Mouse (Mus musculus) midbrain, embryonic 12.5 days (tissue): ENCODE data around the gene Uba52. TPM values are rescaled to one million over a fixed set of nuclear protein-coding genes. Genes with fewer than 3 reads are reported as not detected.

ENCODE experiments used
- ATAC-seq: fragments of 200-750 bp; cut with Nextera tagmentation; 2 replicates; pipeline ENCODE4 v1.8.0; 2017; ENCODE audit warnings: low read depth, moderate TSS enrichment, moderate library complexity; ENCODE audit not compliant: low FRiP score
- H3K27ac ChIP-seq: fragments of 300-500 bp; sonication (generic); replicated peaks from 2 replicates; pipeline ENCODE4 v1.5.1; 2016; ENCODE audit warnings: mild to moderate bottlenecking
- H3K27me3 ChIP-seq: fragments of 300-500 bp; sonication (generic); 2 replicates; pipeline ENCODE4 v1.6.1; 2016; ENCODE audit warnings: mild to moderate bottlenecking
- H3K36me3 ChIP-seq: fragments of 300-500 bp; sonication (generic); 2 replicates; pipeline ENCODE4 v1.6.1; 2016
- H3K4me1 ChIP-seq: fragments of 300-500 bp; sonication (generic); 2 replicates; pipeline ENCODE4 v1.6.1; 2016
- H3K4me2 ChIP-seq: fragments of 300-500 bp; sonication (generic); replicated peaks from 2 replicates; pipeline ENCODE4 v1.6.1; 2016; ENCODE audit warnings: mild to moderate bottlenecking, moderate library complexity
- H3K4me3 ChIP-seq: fragments of 300-500 bp; sonication (generic); 2 replicates; pipeline ENCODE4 v1.5.1; 2016; ENCODE audit warnings: mild to moderate bottlenecking
- H3K9ac ChIP-seq: fragments of 300-500 bp; sonication (generic); replicated peaks from 2 replicates; pipeline ENCODE4 v1.6.1; 2016; ENCODE audit warnings: mild to moderate bottlenecking, moderate library complexity
- H3K9me3 ChIP-seq: fragments of 300-500 bp; sonication (generic); 2 replicates; pipeline ENCODE4 v1.6.1; 2016; ENCODE audit warnings: mild to moderate bottlenecking
- WGBS: fragments of 180-500 bp; shearing (Covaris S2); methylation state at CpG from one replicate; pipeline ENCODE4 v1.1.7; 2016; 5-methylcytosine and 5-hydroxymethylcytosine counted together
- polyA plus RNA-seq: library from polyadenylated mRNA; unstranded; fragments of >200 nt; fragmentation: Nextera tagmentation; extraction: Ambion mirVana; gene quantifications from 2 replicates; pipeline ENCODE4 v1.2.1, GENCODE M21; 2016

Gene Uba52
- polyA plus RNA-seq, 1 experiment from 2014 or later = 748 TPM

DNA sequence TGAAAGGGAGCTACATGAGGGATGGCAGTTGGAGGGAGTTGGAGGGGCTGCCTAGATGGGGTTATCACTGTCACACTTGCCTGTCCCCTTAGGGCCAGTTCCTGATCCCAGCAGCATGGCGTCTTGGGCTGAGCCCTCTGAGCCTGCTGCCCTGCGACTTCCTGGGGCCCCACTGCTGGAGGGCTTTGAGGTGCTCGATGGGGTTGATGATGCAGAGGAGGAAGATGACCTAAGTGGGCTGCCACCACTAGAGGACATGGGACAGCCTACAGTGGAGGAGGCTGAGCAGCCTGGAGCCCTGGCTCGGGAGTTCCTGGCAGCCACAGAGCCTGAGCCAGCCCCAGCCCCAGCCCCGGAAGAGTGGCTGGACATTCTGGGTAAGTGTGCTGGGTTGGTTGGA lies 18.7 kb upstream of the Uba52 start:
- no peak overlapping the region for H3K9ac ChIP-seq
- no peak overlapping the region for H3K4me3 ChIP-seq
- H3K36me3 ChIP-seq = peaks cover 49% of the 10 kb centered on the region
- no peaks in the 10 kb centered on the region for H3K9me3 ChIP-seq
- no peaks in the 10 kb centered on the region for H3K27me3 ChIP-seq
- H3K4me1 ChIP-seq = peaks cover 23% of the 10 kb centered on the region
- no peak for ATAC-seq
- WGBS = 88% methylated on average over 5 of the region's 5 CpGs
- no peak overlapping the region for H3K27ac ChIP-seq
- no peak overlapping the region for H3K4me2 ChIP-seq

DNA sequence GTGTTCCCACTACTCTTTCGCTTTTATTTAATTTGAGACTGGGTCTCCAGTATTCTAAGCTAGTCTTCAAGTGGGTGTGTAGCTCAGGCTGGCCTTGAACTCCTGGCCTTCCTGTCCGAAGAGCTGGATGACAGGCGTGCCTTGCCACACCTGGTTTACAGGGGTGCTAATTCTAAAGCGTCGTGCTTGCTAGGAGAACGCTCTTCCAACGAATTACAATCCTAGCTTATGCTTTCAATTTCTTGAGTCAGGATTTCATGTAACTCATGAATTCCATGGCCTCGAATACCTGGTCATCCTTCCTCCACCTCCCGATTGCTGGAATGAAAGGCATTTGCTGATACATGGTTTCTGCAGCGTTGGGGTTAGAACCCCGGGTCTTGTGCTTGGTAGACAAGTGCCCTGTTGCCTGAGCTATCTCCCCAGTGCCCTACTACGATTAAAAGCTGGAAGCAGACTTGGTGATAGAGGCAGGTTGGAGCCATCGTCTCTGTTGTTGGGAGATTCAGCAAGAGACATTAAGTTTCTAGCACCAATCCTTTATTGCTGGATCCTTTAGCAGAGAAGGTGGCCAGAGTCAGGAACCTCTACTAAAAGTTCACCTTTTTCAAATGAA lies 17.7 kb upstream of the Uba52 start:
- Histone ChIP-seq H3K27me3 (no peaks in the 10 kb centered on the region), H3K9ac (peak overlapping the region; percentile 93), H3K27ac (peak overlapping the region; percentile 91), H3K36me3 (peaks cover 39% of the 10 kb centered on the region), H3K4me3 (peak overlapping the region; percentile 84), H3K4me2 (peak overlapping the region; percentile 65), H3K9me3 (no peaks in the 10 kb centered on the region), H3K4me1 (peaks cover 26% of the 10 kb centered on the region)
- ATAC-seq = no peak
- WGBS = 38% methylated on average over 13 of the region's 13 CpGs

DNA sequence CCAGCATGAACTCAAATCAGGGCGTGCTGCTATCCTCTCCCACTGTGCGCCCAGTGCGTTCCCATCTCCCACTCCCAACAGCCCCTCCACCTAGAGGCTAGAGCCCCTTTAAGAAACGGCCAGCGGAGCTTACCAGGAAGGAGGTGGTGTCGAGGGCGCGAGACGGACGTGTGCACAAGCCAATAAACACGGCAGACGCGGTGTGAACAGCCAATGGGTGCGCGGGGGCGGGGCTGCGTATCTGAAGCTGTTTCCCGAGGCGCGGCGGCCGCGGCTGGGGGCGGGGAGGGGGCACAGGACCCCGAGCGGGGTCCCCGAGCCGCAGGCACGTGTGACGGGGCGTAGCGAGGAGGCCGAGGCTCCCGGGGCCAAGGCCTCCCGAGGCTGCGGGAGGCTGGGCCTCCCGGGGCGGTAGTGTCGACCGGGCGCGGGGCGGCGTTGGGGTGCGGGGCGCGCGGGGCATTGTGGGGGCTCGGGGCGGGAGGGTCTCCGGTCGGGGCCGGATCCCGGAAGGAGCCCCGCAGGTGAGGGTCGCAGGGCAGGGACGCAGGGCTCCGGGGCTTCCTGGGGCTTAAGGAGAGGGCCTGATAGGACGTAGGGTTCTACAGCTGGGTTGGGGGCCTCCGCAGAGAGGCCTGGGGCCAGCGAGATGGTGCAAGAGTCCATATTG lies 17.0 kb upstream of the Uba52 start, which contains the start of the genes Fkbp8 and Kxd1:
Gene Fkbp8 (plus strand): TSS at position 213 of the 670 bp plus-strand sequence.
Gene Kxd1 (minus strand): TSS at position 445 of the 670 bp plus-strand sequence.
- peaks cover 32% of the 10 kb centered on the region for H3K36me3 ChIP-seq
- H3K4me2 ChIP-seq = peak within 1 kb of the TSS; percentile 65
- peak within 1 kb of the TSS; percentile 93 for H3K9ac ChIP-seq
- peak; percentile 94 for ATAC-seq
- H3K9me3 ChIP-seq = no peaks in the 10 kb centered on the region
- under 1% methylated on average over 41 of the region's 61 CpGs for WGBS
- H3K27me3 ChIP-seq = no peaks in the 10 kb centered on the region
- H3K4me3 ChIP-seq = peak within 1 kb of the TSS; percentile 84
- H3K4me1 ChIP-seq = peaks cover 27% of the 10 kb centered on the region
- peak within 1 kb of the TSS; percentile 91 for H3K27ac ChIP-seq

DNA sequence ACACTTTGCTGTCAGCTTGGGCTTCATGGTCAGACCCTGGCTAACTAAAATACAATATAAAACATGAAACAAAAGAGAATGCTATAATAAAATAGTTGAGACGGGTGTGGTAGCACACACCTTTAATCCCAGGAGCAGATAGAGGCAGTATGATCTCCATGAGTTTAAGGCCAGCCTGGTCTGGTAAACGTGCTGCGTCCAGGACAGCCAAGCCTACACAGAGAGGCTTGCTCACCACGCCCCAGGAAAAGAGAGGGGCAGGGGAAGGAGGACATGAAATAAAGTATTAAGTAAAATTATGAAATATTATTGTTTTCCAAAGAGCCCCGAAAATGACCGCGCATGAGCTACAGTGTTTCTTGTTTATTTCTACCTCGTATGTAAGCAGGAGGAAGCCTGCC lies 16.5 kb upstream of the Uba52 start:
- no peak for ATAC-seq

DNA sequence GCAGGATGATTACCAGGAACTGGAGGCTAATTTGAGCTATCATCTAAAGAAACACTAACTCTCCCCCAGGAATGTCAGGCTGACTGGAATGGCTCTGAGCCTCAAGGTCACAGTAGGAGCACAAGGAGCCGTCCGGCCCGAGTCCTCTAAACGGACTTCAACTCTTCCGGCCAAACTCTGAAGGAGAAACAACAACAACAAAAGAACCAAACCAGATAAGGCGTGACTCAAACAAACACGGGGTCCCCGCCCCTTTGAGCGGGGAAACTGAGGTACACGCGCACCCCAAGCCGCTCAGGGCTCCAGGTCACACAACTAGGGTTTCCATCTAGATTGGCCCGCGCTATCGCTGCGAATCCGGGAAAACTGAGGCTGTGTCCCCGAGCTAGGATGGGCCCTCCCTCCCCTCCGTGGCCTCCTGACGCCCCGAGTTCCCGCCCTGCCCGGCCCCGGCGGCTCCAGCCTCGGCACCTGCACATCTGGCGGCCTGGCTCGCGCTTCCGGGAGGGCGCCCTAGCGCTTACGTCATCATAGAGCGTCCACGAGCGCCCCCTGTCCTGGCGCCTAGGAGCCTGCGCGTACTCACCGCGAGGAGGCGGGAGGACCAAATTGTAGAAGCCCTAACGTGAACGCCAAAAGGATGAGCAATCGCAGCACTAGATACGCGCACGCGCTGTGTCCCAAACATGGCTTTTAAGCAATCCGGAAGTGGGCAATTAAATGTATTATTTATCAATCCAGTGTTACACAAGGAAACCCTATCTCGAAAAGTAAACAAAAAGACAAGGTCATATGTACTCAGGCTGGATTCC lies 12.2 kb upstream of the Uba52 start:
- Histone ChIP-seq H3K9ac (peak overlapping the region; percentile 87), H3K4me3 (peak overlapping the region; percentile 78), H3K36me3 (peaks cover 18% of the 10 kb centered on the region), H3K4me1 (peaks cover 21% of the 10 kb centered on the region), H3K9me3 (no peaks in the 10 kb centered on the region), H3K27me3 (no peaks in the 10 kb centered on the region), H3K27ac (peak overlapping the region; percentile 83), H3K4me2 (peak overlapping the region; percentile 67)
- WGBS = under 1% methylated on average over 51 of the region's 51 CpGs
- ATAC-seq = peak; percentile 83

More for the DNA sequence above, 16.5 kb upstream of the Uba52 start:
- Histone ChIP-seq H3K4me2 (peak overlapping the region; percentile 65), H3K4me1 (peaks cover 31% of the 10 kb centered on the region), H3K27me3 (no peaks in the 10 kb centered on the region), H3K27ac (peak overlapping the region; percentile 91; the same call in 1 of the 2 replicates), H3K9ac (peak overlapping the region; percentile 93), H3K36me3 (peaks cover 27% of the 10 kb centered on the region), H3K4me3 (peak overlapping the region; percentile 84), H3K9me3 (no peaks in the 10 kb centered on the region)
- 5% methylated on average over 8 of the region's 8 CpGs for WGBS

DNA sequence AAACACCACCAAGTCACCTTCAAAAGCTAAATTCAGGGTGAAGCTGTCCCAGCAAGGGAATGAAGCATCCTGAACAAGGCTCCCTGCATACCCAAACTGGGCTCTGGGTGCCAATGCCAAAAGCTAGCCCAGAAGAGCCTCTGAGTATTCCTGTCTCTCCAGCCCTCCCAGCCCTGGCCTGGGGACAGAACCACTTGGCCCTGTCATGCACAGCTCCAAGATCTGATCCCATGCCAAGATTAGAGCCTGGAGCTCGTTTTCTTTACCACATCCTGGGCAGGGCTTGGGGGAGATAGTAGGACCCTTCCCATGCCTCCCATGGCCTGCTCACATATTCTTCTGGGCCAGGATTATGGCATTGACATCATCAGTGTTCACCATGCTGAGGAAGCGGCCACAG lies 9.0 kb upstream of the Uba52 start:
- Histone ChIP-seq H3K27ac (no peak overlapping the region), H3K4me1 (peaks cover 12% of the 10 kb centered on the region), H3K4me3 (no peak overlapping the region), H3K9ac (no peak overlapping the region), H3K27me3 (no peaks in the 10 kb centered on the region), H3K9me3 (no peaks in the 10 kb centered on the region), H3K4me2 (no peak overlapping the region), H3K36me3 (peaks cover 29% of the 10 kb centered on the region)
- no peak for ATAC-seq
- 76% methylated on average over 2 of the region's 2 CpGs for WGBS

DNA sequence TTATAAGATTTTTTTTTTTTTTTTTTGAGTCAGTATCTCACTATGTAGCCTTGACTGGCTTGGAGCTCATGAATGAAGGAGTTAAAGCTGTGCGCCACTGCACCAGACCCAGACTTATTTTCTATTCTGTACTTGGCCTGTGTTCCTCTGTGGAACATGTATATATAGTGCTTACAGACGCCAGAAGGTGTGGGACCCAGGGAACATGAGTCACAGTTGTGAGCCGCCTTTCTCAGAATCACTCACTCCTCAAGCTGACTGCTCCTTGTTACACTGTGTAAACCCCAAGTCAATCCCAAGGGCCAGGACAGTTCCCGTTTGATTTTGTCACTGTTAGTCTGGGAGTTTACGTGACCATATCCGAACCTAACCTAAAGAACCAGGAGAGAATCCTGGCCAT lies 8.4 kb upstream of the Uba52 start:
- no peak overlapping the region for H3K4me2 ChIP-seq
- WGBS = 94% methylated on average over 6 of the region's 6 CpGs
- H3K27ac ChIP-seq = no peak overlapping the region
- H3K9ac ChIP-seq = no peak overlapping the region
- no peaks in the 10 kb centered on the region for H3K27me3 ChIP-seq
- no peak overlapping the region for H3K4me3 ChIP-seq
- no peaks in the 10 kb centered on the region for H3K9me3 ChIP-seq
- ATAC-seq = no peak
- peaks cover 12% of the 10 kb centered on the region for H3K4me1 ChIP-seq
- peaks cover 33% of the 10 kb centered on the region for H3K36me3 ChIP-seq

DNA sequence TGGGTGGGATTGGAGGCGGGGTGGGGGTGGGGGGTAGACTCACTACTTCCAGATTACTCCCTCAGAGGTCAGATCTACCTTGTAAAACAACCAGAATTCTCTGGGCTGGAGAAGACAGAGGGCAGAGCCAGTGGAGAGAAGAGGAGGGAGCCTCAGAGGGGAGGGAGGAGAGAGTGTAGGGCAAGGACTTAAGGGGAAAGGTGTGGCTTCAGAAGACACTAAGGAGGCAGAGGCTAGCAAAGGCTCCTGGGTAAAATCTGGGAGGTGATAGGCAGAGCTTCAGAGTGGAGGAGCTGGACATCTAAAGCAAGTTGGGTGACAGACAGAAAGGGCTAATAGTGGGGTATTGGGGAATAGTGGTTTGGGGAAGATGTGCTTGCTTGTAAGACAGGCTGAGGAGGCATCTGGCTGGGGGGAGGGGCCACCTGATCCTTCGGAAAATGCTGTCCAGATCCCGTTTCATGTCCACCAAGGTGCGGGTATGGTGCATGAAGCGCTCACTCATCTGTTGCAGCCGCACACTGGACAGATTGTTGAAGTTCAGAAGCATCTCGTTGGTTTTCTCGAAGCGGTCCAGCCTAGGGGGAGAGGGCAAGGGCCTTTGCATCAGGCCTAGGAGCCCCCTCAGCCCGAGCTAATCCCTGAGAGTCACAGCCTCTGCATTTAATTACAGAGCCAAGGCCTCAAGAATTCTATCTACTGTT lies 7.5 kb upstream of the Uba52 start:
- Histone ChIP-seq H3K4me3 (no peak overlapping the region), H3K9me3 (no peaks in the 10 kb centered on the region), H3K4me1 (peaks cover 9% of the 10 kb centered on the region), H3K36me3 (peaks cover 40% of the 10 kb centered on the region), H3K9ac (no peak overlapping the region), H3K4me2 (no peak overlapping the region), H3K27ac (no peak overlapping the region), H3K27me3 (no peaks in the 10 kb centered on the region)
- WGBS = 66% methylated on average over 10 of the region's 10 CpGs
- ATAC-seq = no peak

DNA sequence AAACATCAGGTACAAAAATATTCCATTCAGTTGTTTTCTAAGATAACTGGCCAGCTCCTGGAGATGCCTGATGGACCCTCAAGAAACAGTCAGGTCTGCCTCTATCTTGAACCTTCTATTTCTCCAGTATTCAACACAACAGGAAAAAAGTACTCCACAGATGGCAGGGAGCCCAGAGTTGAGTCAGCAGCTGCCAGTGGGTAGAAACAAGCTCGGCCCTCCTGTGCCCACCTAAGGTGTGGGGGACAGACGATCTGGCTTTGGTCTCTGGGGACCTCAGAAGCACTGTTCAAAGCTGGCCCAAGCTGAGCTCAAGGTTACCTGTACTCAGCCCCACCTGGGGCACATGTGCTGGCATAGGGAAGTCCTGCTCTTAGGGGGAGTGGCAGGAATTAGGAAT lies 2.8 kb upstream of the Uba52 start:
- Histone ChIP-seq H3K36me3 (peaks cover 45% of the 10 kb centered on the region), H3K4me1 (peaks cover 18% of the 10 kb centered on the region), H3K27me3 (no peaks in the 10 kb centered on the region), H3K9ac (no peak overlapping the region), H3K4me3 (no peak overlapping the region), H3K9me3 (no peaks in the 10 kb centered on the region), H3K4me2 (no peak overlapping the region), H3K27ac (no peak overlapping the region)
- ATAC-seq = no peak
- WGBS = 83% methylated on average over 2 of the region's 2 CpGs

DNA sequence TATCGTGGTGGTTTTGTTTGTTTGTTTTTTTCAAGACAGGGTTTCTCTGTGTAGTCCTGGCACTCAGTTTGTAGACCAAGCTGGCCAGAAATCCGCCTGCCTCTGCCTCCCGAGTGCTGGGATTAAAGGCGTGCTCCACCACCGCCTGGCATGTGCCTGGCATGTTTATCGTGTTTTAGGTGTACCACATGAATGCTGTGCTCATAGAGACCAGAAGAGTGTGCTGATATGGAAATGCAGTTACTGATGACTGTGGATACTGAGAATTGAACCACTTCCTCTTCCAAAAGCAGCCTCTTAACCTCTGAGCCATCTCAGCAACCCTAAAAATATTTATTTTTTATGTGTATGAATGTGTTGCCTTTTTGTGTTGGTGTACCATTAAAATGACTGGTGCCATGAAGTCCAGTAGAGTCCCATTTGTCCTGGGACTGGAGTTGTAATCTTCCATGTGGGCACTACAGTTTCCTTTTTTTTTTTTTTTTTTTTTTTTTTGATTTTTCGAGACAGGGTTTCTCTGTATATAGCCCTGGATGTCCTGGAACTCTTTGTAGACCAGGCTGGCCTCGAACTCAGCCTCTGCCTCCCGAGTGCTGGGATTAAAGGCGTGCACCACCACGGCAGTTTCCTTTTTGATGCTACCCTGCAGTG lies 1.8 kb upstream of the Uba52 start:
- H3K9ac ChIP-seq = no peak overlapping the region
- H3K4me1 ChIP-seq = peaks cover 19% of the 10 kb centered on the region
- H3K27ac ChIP-seq = no peak overlapping the region
- no peak for ATAC-seq
- 95% methylated on average over 11 of the region's 11 CpGs for WGBS
- H3K27me3 ChIP-seq = no peaks in the 10 kb centered on the region
- H3K36me3 ChIP-seq = peaks cover 50% of the 10 kb centered on the region
- H3K9me3 ChIP-seq = no peaks in the 10 kb centered on the region
- no peak overlapping the region for H3K4me3 ChIP-seq
- H3K4me2 ChIP-seq = no peak overlapping the region

DNA sequence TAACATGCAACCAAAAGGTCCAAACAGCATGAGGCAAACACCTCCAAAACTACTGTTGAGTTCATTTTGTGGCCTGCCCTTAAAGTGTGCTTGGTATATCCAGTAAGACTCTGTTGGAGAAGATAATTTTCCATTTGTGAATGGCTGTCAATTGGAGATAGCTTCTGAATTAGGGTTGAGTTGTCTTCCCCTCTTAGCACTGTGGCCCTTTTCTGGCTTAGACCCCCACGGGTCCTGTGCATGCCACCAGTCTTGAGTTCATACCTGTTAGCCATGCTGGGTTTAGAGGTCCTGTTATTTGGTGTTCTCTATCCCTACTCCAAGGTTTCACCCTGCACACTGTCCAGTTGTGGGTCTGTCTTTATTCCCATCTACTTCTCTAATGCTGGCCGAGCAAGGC lies 1.2 kb upstream of the Uba52 start:
- Histone ChIP-seq H3K36me3 (peaks cover 56% of the 10 kb centered on the region), H3K9me3 (no peaks in the 10 kb centered on the region), H3K4me2 (peak overlapping the region; percentile 99; the same call in 1 of the 2 replicates), H3K27ac (no peak overlapping the region), H3K27me3 (no peaks in the 10 kb centered on the region), H3K4me3 (no peak overlapping the region), H3K9ac (no peak overlapping the region), H3K4me1 (peaks cover 22% of the 10 kb centered on the region)
- no peak for ATAC-seq
- WGBS = 91% methylated on average over 2 of the region's 2 CpGs
